Mouse (Mus musculus) layer of hippocampus, adult 8-10 months (tissue): Measurements from ENCODE around the gene Unc13a. TPM values are rescaled to one million over a fixed set of nuclear protein-coding genes. Genes with fewer than 3 reads are reported as not detected.

ENCODE experiments used
- DNase-seq, 2 experiments: peaks; one replicate each; pipeline ENCODE4 v3.0.0; 2022; ENCODE audit warnings: low spot score in 2 of 2
- microRNA-seq, 2 experiments: library from miRNA; unstranded; fragments of <30 nt; microRNA quantifications; one replicate each; pipeline ENCODE4 v1.2.0; 2022
- total RNA-seq, 4 experiments: library from RNA; stranded (reverse); gene quantifications; 2 replicates each; pipeline ENCODE4 v1.2.4; 2022

The Unc13a gene
- total RNA-seq, 4 experiments from 2014 or later, result 219 to 265 (median 239) TPM

DNA sequence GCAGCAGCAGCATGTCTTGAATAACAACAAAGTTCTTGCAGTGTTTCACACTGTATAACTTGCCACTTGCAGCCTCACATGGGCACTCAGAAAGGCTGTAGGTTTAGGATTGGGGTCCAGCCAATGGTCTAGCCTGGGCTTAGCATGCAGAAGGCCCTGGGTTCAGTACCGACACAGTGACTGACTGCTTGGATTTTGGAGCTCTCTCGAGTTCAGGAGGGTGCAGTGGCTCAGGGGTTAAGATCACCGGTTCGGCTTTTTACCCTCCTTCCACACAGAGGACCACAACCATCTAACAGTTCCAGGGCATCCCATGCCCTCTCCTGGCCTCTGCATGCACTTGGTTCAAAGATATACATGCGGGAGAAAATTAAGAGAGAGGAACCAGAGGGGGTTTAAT, 80.5 kb downstream of the Unc13a start:
- no peak for DNase-seq

DNA sequence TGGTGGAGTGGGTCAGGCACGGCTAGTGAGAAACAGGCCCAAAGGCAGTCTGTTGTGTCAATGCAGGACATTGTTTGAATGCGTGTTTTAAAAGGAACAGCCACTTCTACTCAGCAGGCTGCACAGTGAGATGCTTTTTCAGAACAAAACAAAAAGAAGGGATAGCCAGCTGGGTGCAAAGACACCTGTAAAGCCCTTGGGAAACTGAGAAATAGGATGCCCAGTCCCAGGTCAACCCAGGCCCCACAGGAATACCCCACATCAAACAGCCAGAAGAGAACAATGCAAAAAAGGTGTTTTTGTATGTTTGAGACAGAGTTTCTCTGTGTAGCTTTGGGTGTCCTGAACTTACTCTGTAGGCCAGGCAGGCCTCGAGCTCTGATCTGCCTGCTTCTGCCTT, 82.8 kb downstream of the Unc13a start:
- no peak for DNase-seq

DNA sequence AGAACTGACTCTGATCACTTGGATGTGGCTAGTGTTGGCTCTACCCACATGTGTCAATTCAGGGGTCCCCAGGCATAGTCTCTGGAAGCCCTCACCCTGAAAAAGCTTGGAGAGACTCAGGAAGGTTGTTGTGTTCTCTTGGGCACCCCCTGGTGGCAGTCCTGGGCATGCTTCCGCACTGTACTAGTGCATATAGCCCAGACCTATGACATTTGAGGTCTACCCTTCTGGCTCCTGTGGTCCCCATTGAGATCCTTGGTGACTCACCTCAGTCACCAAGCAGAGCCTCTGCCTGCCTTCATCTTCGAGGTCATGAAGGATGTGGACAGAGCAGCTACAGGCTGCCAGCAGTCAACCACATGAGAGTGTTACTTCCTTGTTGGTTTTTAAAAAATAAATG, 84.7 kb downstream of the Unc13a start:
- no peak for DNase-seq

DNA sequence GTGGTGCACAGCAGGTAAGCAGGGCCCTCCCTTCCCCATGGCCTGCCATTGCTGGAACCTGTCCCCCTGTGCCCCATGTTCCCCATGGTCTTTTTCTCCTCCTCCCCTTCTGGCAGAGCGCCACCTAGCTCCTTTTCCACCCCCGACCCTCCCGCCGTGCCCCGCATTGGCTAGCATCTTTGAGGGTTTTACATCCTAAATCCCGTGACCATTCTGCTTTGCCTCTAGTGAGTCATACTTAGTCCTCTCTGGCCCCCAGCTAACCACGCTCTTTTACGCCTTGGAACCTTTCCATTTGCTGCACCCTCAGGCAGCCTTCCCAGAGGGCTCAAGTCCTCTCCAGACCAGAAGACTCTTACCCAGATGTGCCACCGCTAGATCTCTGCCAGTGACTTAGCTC, 91.4 kb downstream of the Unc13a start:
- no peak for DNase-seq

DNA sequence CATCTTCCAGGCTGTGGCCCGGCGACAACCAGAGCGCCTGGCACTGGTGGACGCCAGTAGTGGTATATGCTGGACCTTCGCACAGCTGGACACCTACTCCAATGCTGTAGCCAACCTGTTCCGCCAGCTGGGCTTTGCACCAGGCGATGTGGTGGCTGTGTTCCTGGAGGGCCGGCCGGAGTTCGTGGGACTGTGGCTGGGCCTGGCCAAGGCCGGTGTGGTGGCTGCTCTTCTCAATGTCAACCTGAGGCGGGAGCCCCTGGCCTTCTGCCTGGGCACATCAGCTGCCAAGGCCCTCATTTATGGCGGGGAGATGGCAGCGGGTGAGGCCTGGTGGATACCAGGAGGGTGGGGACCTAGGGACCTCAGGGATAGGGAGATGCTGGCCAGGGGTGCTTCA, 92.1 kb downstream of the Unc13a start:
- DNase-seq, result no peak

DNA sequence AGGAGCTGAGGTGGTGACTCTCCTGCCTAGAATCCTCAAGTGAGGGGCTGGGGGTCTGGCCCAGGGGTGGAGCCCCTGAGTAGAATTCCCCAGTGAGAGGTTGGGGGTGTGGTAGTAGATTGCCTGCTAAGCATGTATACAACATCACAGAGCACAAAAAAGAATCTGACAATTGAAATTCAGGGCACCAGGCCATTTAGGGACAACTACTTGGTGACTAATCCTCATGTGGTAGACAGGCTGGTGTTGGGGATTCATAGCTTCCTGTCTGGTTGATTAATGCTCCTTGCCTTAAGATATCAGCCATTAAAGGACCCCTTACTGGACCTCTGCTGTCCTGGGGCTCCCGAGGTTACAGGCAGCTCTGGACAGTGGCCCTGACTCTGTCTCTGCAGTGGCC, 92.5 kb downstream of the Unc13a start:
- no peak for DNase-seq

DNA sequence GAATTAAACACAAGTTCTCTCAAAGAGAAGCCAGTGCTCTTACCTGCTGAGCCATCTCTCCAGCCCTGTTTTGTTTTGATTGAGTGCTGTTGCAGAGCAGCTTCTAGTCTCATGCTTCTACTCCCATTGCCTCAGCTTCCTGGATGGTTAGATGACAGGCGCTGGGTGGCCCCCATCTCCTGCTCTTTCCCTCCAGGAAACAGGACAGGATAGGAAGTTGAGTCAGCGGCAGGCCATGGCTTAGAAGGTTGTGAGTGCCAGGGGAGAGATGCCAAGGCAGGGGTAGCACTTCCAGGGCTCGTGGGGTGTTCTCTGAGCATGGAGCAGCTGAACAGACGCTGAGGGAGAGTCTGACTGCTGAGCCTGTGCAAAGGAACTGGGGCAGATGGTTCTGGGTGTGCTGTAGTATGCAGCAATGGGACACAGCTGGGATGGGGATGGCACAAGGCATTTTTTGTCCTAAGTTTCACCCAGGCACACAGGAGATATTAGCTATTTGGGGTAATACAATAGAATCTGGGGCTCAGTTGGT, 93.6 kb downstream of the Unc13a start:
- no peak for DNase-seq

DNA sequence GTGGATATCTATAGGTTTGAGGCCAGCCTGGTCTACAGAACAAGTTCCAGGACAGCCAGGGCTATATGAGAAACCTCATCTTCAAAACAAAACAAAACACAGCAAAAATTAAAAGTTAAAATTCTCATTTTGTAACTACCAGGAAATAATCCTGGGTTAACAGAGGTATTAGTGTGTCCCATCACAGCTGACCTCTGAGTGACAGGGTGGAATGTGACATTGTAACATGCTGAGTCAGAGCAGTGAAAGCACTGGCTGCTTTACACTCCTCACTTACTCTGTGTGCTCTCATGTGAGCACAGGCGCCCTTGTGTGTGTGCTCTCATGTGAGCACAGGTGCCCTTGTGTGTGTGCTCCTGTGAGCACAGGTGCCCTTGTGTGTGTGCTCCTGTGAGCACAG, 96.5 kb downstream of the Unc13a start:
- DNase-seq, result no peak

DNA sequence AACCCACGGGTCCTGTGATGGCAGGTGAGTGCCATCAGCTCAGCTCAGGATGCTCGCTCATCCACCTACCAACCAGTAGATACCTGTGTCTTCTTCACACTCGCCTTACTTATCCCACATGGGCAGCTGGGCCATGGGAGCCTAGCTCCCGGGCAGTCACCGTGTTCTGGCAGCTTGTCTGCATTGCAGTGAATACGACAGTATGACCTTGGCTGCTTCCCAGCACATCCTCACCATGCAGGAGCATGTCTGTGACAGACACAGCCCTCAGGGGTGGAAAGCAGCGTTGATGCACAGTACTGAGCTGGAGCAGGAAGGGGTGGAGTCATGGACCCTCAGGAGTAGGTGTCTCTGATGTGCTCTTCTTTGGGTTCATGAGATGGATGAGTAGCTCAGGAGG, 97.1 kb downstream of the Unc13a start:
- no peak for DNase-seq

Small RNA genes within 50 kb of the gene (microRNA-seq; reads per million reads assigned to microRNA genes)
- 29.0 to 40.7 reads per million in 2 experiments for gene Mir6769b

Other genes with a start within 250 kb of the Unc13a start
- gene Abhd8, start 208.1 kb downstream of the Unc13a start, total RNA-seq, result 100 to 1,000 TPM; 200 to 255 (median 229) TPM
- gene Mrpl34, start 206.8 kb downstream of the Unc13a start, total RNA-seq, result 10 to 100 TPM; 38.6 to 47.2 (median 46.2) TPM
- 10 to 100 TPM; 74.9 to 82.2 (median 79.0) TPM for gene Dda1, start 202.6 kb downstream of the Unc13a start, total RNA-seq
- 10 to 100 TPM; 48.4 to 55.9 (median 51.6) TPM for gene Ano8, start 185.8 kb downstream of the Unc13a start, total RNA-seq
- gene Gtpbp3, start 183.7 kb downstream of the Unc13a start, total RNA-seq, result 10 to 100 TPM; 28.8 to 42.3 (median 32.5) TPM
- gene Plvap, start 160.0 kb downstream of the Unc13a start, total RNA-seq, result 1 to 10 TPM; 6.2 to 9.6 (median 7.4) TPM
- not detected for gene Ccdc194, start 146.0 kb downstream of the Unc13a start, total RNA-seq
- gene Bst2, start 134.3 kb downstream of the Unc13a start, total RNA-seq, result 10 to 100 TPM in 2 of 4 experiments, 1 to 10 TPM in 2; 4.1 to 23.3 (median 8.6) TPM
- 10 to 100 TPM; 32.6 to 43.7 (median 36.8) TPM for gene Mvb12a, start 128.8 kb downstream of the Unc13a start, total RNA-seq
- gene Tmem221, start 112.9 kb downstream of the Unc13a start, total RNA-seq, result 1 to 10 TPM in 1 of 4 experiments, under 1 TPM in 3; 0.27 to 1.3 (median 0.54) TPM
- gene Nxnl1, start 105.2 kb downstream of the Unc13a start, total RNA-seq, result under 1 TPM in 2 of 4 experiments, not detected in 2; 0.14 to 0.28 TPM
- gene Slc27a1, start 102.9 kb downstream of the Unc13a start, total RNA-seq, result 100 to 1,000 TPM; 107 to 130 (median 117) TPM
- 10 to 100 TPM; 29.1 to 38.5 (median 33.6) TPM for gene Pgls, start 79.6 kb downstream of the Unc13a start, total RNA-seq
- gene Fam129c, start 74.1 kb downstream of the Unc13a start, total RNA-seq, result 1 to 10 TPM; 2.0 to 4.6 (median 3.5) TPM
- gene Colgalt1, start 60.8 kb downstream of the Unc13a start, total RNA-seq, result 10 to 100 TPM; 53.2 to 59.7 (median 53.8) TPM
- gene Jak3, start 4.5 kb upstream of the Unc13a start, total RNA-seq, result 10 to 100 TPM in 1 of 4 experiments, 1 to 10 TPM in 3; 4.6 to 10.5 (median 7.9) TPM
- gene Insl3, start 17.5 kb upstream of the Unc13a start, total RNA-seq, result 1 to 10 TPM; 2.1 to 6.9 (median 2.6) TPM
- under 1 TPM; 0.47 to 0.93 (median 0.56) TPM for gene B3gnt3, start 30.0 kb upstream of the Unc13a start, total RNA-seq
- gene Fcho1, start 54.0 kb upstream of the Unc13a start, total RNA-seq, result 100 to 1,000 TPM in 3 of 4 experiments, 10 to 100 TPM in 1; 92.1 to 120 (median 112) TPM
- gene Zfp709, start 210.3 kb upstream of the Unc13a start, total RNA-seq, result 10 to 100 TPM in 2 of 4 experiments, 1 to 10 TPM in 2; 8.2 to 12.4 (median 9.8) TPM
- 10 to 100 TPM; 13.7 to 19.8 (median 17.1) TPM for gene Zfp882, start 236.9 kb upstream of the Unc13a start, total RNA-seq
- gene Zfp617, start 236.9 kb upstream of the Unc13a start, total RNA-seq, result 10 to 100 TPM; 26.8 to 31.9 (median 27.0) TPM